Mouse (Mus musculus): ENCODE data around the gene Sec22a. TPM values are rescaled to one million over a fixed set of nuclear protein-coding genes. Genes with fewer than 3 reads are reported as not detected.

The Sec22a gene
- 9.6 and 19.1 TPM in 2 replicates for polyA plus RNA-seq (2012; rRNA removed)

DNA sequence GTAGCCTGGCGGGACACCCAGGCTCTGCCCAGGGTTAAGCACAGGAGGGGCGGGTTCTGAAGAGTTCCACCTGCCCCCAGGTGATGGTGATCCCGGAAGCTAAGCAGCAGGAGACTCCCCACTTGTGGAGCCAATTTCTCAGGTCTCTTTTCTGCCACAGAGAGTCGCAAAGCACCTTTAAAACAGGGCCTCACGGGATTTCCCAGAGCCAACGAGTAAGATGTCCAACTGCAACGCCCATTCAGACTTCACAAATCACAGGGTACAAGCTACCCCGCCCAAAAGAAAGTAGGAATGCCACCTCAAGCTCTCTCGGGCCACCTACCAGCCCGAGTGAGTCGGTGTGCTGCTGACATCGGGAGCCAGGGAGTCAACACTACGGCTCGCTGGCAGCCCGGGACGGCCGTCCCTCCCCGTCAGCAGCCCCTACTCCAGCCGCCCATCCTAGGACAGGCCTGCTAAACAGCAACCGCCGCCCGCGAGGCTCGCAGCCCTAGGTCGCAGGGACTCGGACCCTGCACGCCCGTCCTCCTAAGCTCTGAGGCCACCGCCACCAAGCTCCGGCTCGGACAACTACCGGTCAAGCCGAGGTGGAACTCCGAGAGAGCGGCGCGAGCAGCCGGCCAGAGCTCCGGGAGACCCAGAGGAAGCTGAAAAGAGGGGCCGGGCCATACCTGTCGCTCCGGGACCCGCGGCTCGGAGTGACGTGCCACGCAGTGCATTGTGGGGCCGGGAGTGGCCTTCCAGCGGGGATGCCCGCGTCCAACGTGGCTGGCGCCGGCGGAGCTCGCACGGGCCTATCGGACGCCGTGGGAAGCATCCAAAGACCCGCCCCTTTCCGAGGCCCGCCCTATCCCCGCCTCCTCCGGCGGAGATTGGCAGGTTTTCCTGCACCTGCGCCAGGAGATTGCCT is at the start of gene Sec22a:
TSS of gene Sec22a (minus strand) at position 769 of the 913 bp plus-strand sequence.

Other genes with a start within 250 kb of the Sec22a start
- 7.9 and 8.0 TPM in 2 replicates for gene Adcy5, start 209.0 kb downstream of the Sec22a start, polyA plus RNA-seq (2012; rRNA removed)
- gene Pdia5, start 127.0 kb upstream of the Sec22a start, polyA plus RNA-seq (2012; rRNA removed) = 17.1 and 18.1 TPM in 2 replicates
- gene Sema5b, start 177.2 kb upstream of the Sec22a start, polyA plus RNA-seq (2012; rRNA removed) = 57.7 and 85.8 TPM in 2 replicates